Mouse (Mus musculus) retina, embryonic 14.5 days (tissue): ENCODE measurements around the gene Pcdh18.
A peak's percentile ranks its signal among the peaks of the same experiment; 100 is the strongest.

ENCODE experiments used
- DNase-seq: peaks from one replicate; pipeline ENCODE4 v3.0.0-alpha.2; 2015; ENCODE audit warnings: low spot score

Pcdh18 gene

GRCm38 (mm10) chr3:49756870-49757625, at the start of gene Pcdh18:
TSS of gene Pcdh18 (minus strand) at chr3:49757325.
- peak; percentile 85 for DNase-seq

GRCm38 (mm10) chr3:49806823-49807222, 49.7 kb upstream of the Pcdh18 start:
- no peak for DNase-seq

- peak; percentile 69 for DNase-seq
Observed at GRCm38 (mm10) chr3:49805511-49805910, 48.4 kb upstream of the Pcdh18 start.

- DNase-seq: no peak
Observed at GRCm38 (mm10) chr3:49788296-49788695, 31.2 kb upstream of the Pcdh18 start.

- no peak for DNase-seq
Observed at GRCm38 (mm10) chr3:49787719-49788118, 30.6 kb upstream of the Pcdh18 start.

GRCm38 (mm10) chr3:49768992-49769738, 12.0 kb upstream of the Pcdh18 start:
- DNase-seq: peak; percentile 68

GRCm38 (mm10) chr3:49762711-49763110, 5.6 kb upstream of the Pcdh18 start:
- no peak for DNase-seq

- DNase-seq: no peak
Observed at GRCm38 (mm10) chr3:49761971-49762370, 4.8 kb upstream of the Pcdh18 start.

- DNase-seq: no peak
Observed at GRCm38 (mm10) chr3:49757626-49758019, 498 bp upstream of the Pcdh18 start.

GRCm38 (mm10) chr3:49755986-49756845, 909 bp downstream of the Pcdh18 start:
- peak; percentile 62 for DNase-seq

GRCm38 (mm10) chr3:49752766-49753165, 4.4 kb downstream of the Pcdh18 start:
- DNase-seq: no peak

- no peak for DNase-seq
Observed at GRCm38 (mm10) chr3:49749491-49750284, 7.4 kb downstream of the Pcdh18 start.

GRCm38 (mm10) chr3:49748054-49748453, 9.1 kb downstream of the Pcdh18 start:
- no peak for DNase-seq

GRCm38 (mm10) chr3:49739061-49739460, 18.1 kb downstream of the Pcdh18 start:
- DNase-seq: no peak

- DNase-seq: no peak
Observed at GRCm38 (mm10) chr3:49738531-49738930, 18.6 kb downstream of the Pcdh18 start.

GRCm38 (mm10) chr3:49706503-49706902, 50.6 kb downstream of the Pcdh18 start:
- no peak for DNase-seq

- DNase-seq: no peak
Observed at GRCm38 (mm10) chr3:49699951-49700350, 57.2 kb downstream of the Pcdh18 start.
